Mouse (Mus musculus): ENCODE measurements around the gene Rundc1. TPM values are rescaled to one million over a fixed set of nuclear protein-coding genes. Genes with fewer than 3 reads are reported as not detected.
"Not testable (repeated sequence)": the region's sequence is repeated elsewhere in the genome, so short reads cannot be mapped to it uniquely, and the experiment has no call there.

The Rundc1 gene
- polyA plus RNA-seq, 1 experiment from 2014 or later, result 4.4 TPM

GRCm38 (mm10) chr11:101426165-101426564, 1.3 kb downstream of the Rundc1 start:
- peak overlapping the region; percentile 80 for H3K4me3 ChIP-seq (ENCODE audit: low read depth, low read length)

GRCm38 (mm10) chr11:101431327-101431726, 6.4 kb downstream of the Rundc1 start:
- Histone ChIP-seq H3K27me3 (ENCODE audit: insufficient read depth, low read length) (no peaks in the 10 kb centered on the region), H3K27ac (ENCODE audit: low read depth) (no peak overlapping the region), H3K36me3 (replicated peaks; ENCODE audit: insufficient read depth, low read length) (peaks cover 45% of the 10 kb centered on the region), H3K4me1 (ENCODE audit: insufficient read depth) (peaks cover 5% of the 10 kb centered on the region), H3K4me3 (ENCODE audit: low read depth, low read length) (no peak overlapping the region), H3K9ac (replicated peaks) (no peak overlapping the region), H3K4me2 (ENCODE audit: low read depth, low read length) (no peak overlapping the region), H3K9me3 (ENCODE audit: low read length) (no peaks in the 10 kb centered on the region)
- no peak for ATAC-seq
- 91% methylated on average over 9 of the region's 9 CpGs for WGBS (ENCODE audit: insufficient replicate concordance)
- TF ChIP-seq CTCF (IDR thresholded peaks at IDR 0.05; ENCODE audit: low read depth) (no peak), EP300 (IDR thresholded peaks at IDR 0.05; ENCODE audit: low read depth) (no peak)
- DNase-seq, result no peak

More at GRCm38 (mm10) chr11:101426165-101426564, 1.3 kb downstream of the Rundc1 start:
- TF ChIP-seq CTCF (IDR thresholded peaks at IDR 0.05; ENCODE audit: low read depth), result no peak
- no peak for TF ChIP-seq EP300 (IDR thresholded peaks at IDR 0.05; ENCODE audit: low read depth)
- DNase-seq, result no peak
- 54% methylated on average over 8 of the region's 8 CpGs for WGBS (ENCODE audit: insufficient replicate concordance)
- Histone ChIP-seq H3K27ac (ENCODE audit: low read depth) (no peak overlapping the region), H3K4me1 (ENCODE audit: insufficient read depth) (peaks cover 23% of the 10 kb centered on the region), H3K9ac (replicated peaks) (0 out of 2 replicates have a peak overlapping the region, but pooled peaks have one; percentile 80), H3K27me3 (ENCODE audit: insufficient read depth, low read length) (no peaks in the 10 kb centered on the region), H3K36me3 (replicated peaks; ENCODE audit: insufficient read depth, low read length) (peaks cover 15% of the 10 kb centered on the region), H3K9me3 (ENCODE audit: low read length) (no peaks in the 10 kb centered on the region), H3K4me2 (ENCODE audit: low read depth, low read length) (peak overlapping the region; percentile 93)
- no peak for ATAC-seq

- 89% methylated on average over 13 of the region's 13 CpGs for WGBS (ENCODE audit: insufficient replicate concordance)
- Histone ChIP-seq H3K9ac (replicated peaks) (no peak overlapping the region), H3K27ac (ENCODE audit: low read depth) (no peak overlapping the region), H3K4me3 (ENCODE audit: low read depth, low read length) (no peak overlapping the region), H3K4me1 (ENCODE audit: insufficient read depth) (no peaks in the 10 kb centered on the region), H3K9me3 (ENCODE audit: low read length) (no peaks in the 10 kb centered on the region), H3K27me3 (ENCODE audit: insufficient read depth, low read length) (no peaks in the 10 kb centered on the region), H3K36me3 (replicated peaks; ENCODE audit: insufficient read depth, low read length) (peaks cover 45% of the 10 kb centered on the region), H3K4me2 (ENCODE audit: low read depth, low read length) (no peak overlapping the region)
- ATAC-seq (no peak), DNase-seq (no peak)
- no peak for TF ChIP-seq EP300 (IDR thresholded peaks at IDR 0.05; ENCODE audit: low read depth)
- TF ChIP-seq CTCF (IDR thresholded peaks at IDR 0.05; ENCODE audit: low read depth), result no peak
Observed at GRCm38 (mm10) chr11:101433396-101433795, 8.5 kb downstream of the Rundc1 start.

GRCm38 (mm10) chr11:101435831-101436230, 10.9 kb downstream of the Rundc1 start:
- peaks cover 32% of the 10 kb centered on the region for H3K36me3 ChIP-seq (replicated peaks; ENCODE audit: insufficient read depth, low read length)
- no peak for ATAC-seq
- H3K4me2 ChIP-seq (ENCODE audit: low read depth, low read length), result no peak overlapping the region
- H3K9ac ChIP-seq (replicated peaks), result no peak overlapping the region
- H3K4me1 ChIP-seq (ENCODE audit: insufficient read depth), result no peaks in the 10 kb centered on the region
- H3K9me3 ChIP-seq (ENCODE audit: low read length), result no peaks in the 10 kb centered on the region
- H3K27me3 ChIP-seq (ENCODE audit: insufficient read depth, low read length), result no peaks in the 10 kb centered on the region
- WGBS (ENCODE audit: insufficient replicate concordance), result 55% methylated on average over 4 of the region's 4 CpGs
- H3K4me3 ChIP-seq (ENCODE audit: low read depth, low read length), result no peak overlapping the region
- H3K27ac ChIP-seq (ENCODE audit: low read depth), result no peak overlapping the region
- TF ChIP-seq CTCF (IDR thresholded peaks at IDR 0.05; ENCODE audit: low read depth) (no peak), EP300 (IDR thresholded peaks at IDR 0.05; ENCODE audit: low read depth) (no peak)
- DNase-seq, result no peak

GRCm38 (mm10) chr11:101436916-101437315, 12.0 kb downstream of the Rundc1 start:
- no peak overlapping the region for H3K27ac ChIP-seq (ENCODE audit: low read depth)
- ATAC-seq, result no peak
- no peak overlapping the region for H3K4me2 ChIP-seq (ENCODE audit: low read depth, low read length)
- no peak for TF ChIP-seq CTCF (IDR thresholded peaks at IDR 0.05; ENCODE audit: low read depth)
- no peak for TF ChIP-seq EP300 (IDR thresholded peaks at IDR 0.05; ENCODE audit: low read depth)
- no peaks in the 10 kb centered on the region for H3K4me1 ChIP-seq (ENCODE audit: insufficient read depth)
- no peaks in the 10 kb centered on the region for H3K9me3 ChIP-seq (ENCODE audit: low read length)
- H3K27me3 ChIP-seq (ENCODE audit: insufficient read depth, low read length), result no peaks in the 10 kb centered on the region
- WGBS (ENCODE audit: insufficient replicate concordance), result 84% methylated on average over 4 of the region's 4 CpGs
- H3K36me3 ChIP-seq (replicated peaks; ENCODE audit: insufficient read depth, low read length), result peaks cover 23% of the 10 kb centered on the region
- DNase-seq, result no peak
- no peak overlapping the region for H3K4me3 ChIP-seq (ENCODE audit: low read depth, low read length)
- H3K9ac ChIP-seq (replicated peaks), result no peak overlapping the region

- H3K4me2 ChIP-seq (ENCODE audit: low read depth, low read length); H3K9me3 ChIP-seq (ENCODE audit: low read length); H3K27me3 ChIP-seq (ENCODE audit: insufficient read depth, low read length); H3K4me1 ChIP-seq (ENCODE audit: insufficient read depth); DNase-seq; ATAC-seq; H3K9ac ChIP-seq (replicated peaks); H3K27ac ChIP-seq (ENCODE audit: low read depth); H3K4me3 ChIP-seq (ENCODE audit: low read depth, low read length): not testable (repeated sequence)
- WGBS (ENCODE audit: insufficient replicate concordance), result 48% methylated on average over 3 of the region's 3 CpGs
- peaks cover 19% of the 10 kb centered on the region for H3K36me3 ChIP-seq (replicated peaks; ENCODE audit: insufficient read depth, low read length)
Observed at GRCm38 (mm10) chr11:101438006-101438405, 13.1 kb downstream of the Rundc1 start.

- H3K4me3 ChIP-seq (ENCODE audit: low read depth, low read length), result peak overlapping the region; percentile 67
- WGBS (ENCODE audit: insufficient replicate concordance), result 31% methylated on average over 14 of the region's 15 CpGs
- not testable (repeated sequence) for H3K27me3 ChIP-seq (ENCODE audit: insufficient read depth, low read length); DNase-seq; ATAC-seq; H3K9me3 ChIP-seq (ENCODE audit: low read length); H3K27ac ChIP-seq (ENCODE audit: low read depth)
- peaks cover 15% of the 10 kb centered on the region for H3K4me1 ChIP-seq (ENCODE audit: insufficient read depth)
- H3K9ac ChIP-seq (replicated peaks), result peak overlapping the region; percentile 61
- H3K4me2 ChIP-seq (ENCODE audit: low read depth, low read length), result peak overlapping the region; percentile 70
- peaks cover 20% of the 10 kb centered on the region for H3K36me3 ChIP-seq (replicated peaks; ENCODE audit: insufficient read depth, low read length)
Observed at GRCm38 (mm10) chr11:101441450-101442126, 16.7 kb downstream of the Rundc1 start.
